Mouse (Mus musculus): ENCODE results near the gene Peak1.

DNA sequence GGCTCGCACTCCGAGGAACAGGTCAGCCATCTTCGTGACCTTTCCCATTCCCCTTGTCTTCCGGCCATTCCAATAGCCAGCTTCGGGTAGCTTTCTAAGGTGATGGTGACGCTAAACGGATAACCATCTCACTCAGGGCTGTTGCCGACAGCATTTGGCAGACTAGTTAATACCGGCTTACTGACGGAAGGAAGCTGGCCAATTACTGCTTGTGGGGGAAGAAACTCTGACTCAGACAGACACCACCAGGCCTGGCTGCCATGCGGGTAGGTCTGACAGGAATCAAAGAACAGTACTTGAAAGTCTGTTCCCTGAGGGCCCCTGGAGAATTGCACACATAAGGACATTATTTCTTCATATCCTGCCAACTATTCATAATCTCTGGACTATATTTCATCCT, 212.5 kb downstream of the Peak1 start:
- TF ChIP-seq CTCF (conservative IDR thresholded peaks at IDR 0.05; ENCODE audit: low read length) (no peak), POU5F1 (IDR thresholded peaks at IDR 0.05; ENCODE audit: borderline replicate concordance, low read length) (no peak)

Data from E14TG2a.4 (cell line).